Mouse (Mus musculus) layer of hippocampus, postnatal 10 days (tissue): Measurements from ENCODE around the gene Rasgef1b. TPM values are rescaled to one million over a fixed set of nuclear protein-coding genes. Genes with fewer than 3 reads are reported as not detected.

Experiments used
- DNase-seq, 2 experiments: peaks; one replicate each; pipeline ENCODE4 v3.0.0; 2021; ENCODE audit warnings: low spot score in 2 of 2
- total RNA-seq, 2 experiments: library from RNA; stranded (reverse); gene quantifications; 2 replicates each; pipeline ENCODE4 v1.2.3; 2021

The Rasgef1b gene
- total RNA-seq, 2 experiments from 2014 or later = 26.5 to 32.1 TPM

GRCm38 (mm10) chr5:99606164-99606858 lies 122.6 kb downstream of the Rasgef1b start:
- DNase-seq = no peak

- no peak for DNase-seq
These were observed 126.4 kb downstream of the Rasgef1b start for GRCm38 (mm10) chr5:99602244-99603023.

GRCm38 (mm10) chr5:99599376-99599775 lies 129.5 kb downstream of the Rasgef1b start:
- no peak for DNase-seq

- no peak for DNase-seq
These were observed 130.3 kb downstream of the Rasgef1b start for GRCm38 (mm10) chr5:99598470-99599110.

DNA sequence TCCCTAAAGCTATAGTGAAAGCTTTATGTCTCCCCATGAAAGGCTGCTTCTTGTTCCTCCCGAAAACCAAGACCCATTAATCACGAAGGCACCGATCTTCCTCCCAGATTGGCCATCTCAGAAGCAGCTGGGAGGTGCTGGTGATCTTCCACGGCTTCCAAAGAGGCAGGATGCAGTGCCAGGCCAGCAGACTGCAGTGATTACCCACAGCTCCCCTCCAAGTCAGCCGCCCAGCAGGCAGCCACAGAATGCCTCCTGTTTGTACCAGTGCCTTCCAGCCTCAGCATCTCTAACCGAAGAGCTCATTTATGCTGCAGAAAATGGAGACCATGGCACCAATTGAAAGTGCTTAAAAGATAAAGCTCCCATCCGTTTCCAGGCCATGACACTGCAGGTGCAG lies 131.2 kb downstream of the Rasgef1b start:
- peak; percentile 41 to 47 for DNase-seq

GRCm38 (mm10) chr5:99591348-99591747 lies 137.5 kb downstream of the Rasgef1b start:
- DNase-seq = no peak

DNA sequence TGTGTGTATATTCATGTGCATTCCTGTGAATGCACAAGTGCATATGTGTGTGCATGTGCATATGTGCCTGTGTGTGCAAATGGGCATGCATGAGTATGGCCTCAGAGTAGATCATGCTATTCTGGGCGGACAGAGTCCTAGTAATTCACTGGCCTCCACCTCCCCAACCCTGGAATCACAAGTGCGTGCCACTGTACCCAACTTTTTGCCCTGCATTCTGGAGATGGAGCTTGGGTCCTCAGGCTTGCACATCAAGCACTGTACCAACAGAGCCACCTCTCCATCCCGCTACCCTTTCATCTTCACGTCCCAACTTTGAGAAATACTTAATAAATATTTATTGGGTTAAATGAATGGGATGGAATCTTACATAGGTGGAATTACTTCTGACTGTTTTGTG lies 138.3 kb downstream of the Rasgef1b start:
- no peak for DNase-seq

- no peak for DNase-seq
These were observed 140.9 kb downstream of the Rasgef1b start for GRCm38 (mm10) chr5:99587994-99588393.

DNA sequence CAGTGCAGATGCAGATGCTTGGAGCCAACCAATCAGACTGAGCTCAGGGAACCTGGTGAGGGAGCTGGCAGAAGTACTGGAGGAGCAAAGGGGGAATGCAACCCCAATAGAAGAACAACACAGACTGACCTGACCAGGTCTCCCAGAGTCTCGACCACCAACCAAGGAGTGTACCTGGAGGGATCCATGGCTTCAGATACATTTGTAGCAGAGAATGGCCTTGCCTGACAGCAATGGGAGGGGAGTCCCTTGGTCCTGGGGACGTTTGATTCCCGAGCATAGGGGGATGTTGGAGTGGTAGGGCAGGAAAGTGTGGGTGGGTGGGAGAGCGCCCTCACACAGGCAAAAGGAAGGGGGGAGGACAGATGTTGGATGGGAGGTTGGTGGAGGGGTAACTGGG lies 141.3 kb downstream of the Rasgef1b start:
- no peak for DNase-seq

GRCm38 (mm10) chr5:99586287-99586686 lies 142.6 kb downstream of the Rasgef1b start:
- DNase-seq = no peak

DNA sequence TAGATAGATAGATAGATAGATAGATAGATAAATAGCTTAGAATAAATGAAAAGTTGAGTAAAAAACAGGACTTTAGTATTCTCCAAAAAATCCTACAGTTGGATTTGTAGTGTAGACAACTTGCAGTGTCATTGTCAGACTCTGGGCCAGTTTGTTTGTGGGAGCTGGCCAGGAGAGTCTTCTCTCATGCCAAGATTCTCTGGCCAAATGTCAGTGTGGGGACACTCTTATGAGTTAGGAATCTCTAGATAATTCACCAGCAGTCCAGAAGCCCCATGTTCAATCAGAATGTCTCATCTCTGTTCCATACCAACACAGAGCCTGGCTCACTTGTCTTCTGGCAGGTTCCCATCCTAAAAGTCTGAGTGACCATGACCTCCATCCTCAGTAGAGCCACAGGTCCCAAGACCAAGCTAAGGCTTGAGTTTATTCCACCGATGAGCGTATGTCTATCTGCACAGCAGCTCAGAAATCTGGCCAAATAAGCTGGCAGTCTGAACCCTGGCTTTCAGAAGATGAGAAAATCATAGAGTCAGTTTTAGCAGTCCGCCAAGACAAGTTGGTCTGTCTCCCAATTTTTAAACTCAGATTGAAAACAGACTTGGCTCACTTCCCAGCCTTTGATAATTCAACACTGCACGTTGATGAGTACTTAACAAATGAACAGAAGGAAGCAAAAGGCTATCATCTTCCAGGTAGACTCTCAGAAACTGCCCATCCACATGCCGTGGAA lies 143.5 kb downstream of the Rasgef1b start:
- peak; percentile 22 to 30 for DNase-seq

GRCm38 (mm10) chr5:99584266-99584665 lies 144.6 kb downstream of the Rasgef1b start:
- no peak for DNase-seq

DNA sequence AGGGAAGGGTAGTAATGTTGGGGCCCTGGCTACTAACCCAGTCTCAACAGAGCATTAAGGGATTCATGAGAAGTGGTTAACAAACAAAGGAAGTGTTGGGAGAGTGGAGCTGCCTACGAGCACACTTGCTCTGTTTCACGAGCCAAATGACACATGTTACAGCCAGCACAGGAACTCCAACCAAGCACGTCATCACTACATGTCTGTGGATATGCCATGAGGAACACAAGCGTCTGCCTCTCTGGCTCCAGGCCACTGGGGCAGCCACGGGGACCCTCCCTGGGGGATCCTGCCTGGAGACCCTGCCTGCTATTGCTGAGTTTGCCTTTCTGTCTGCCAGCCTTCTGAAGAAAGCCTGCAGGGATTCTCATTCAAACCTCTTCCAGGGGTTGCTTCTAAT lies 146.8 kb downstream of the Rasgef1b start:
- DNase-seq = no peak

DNA sequence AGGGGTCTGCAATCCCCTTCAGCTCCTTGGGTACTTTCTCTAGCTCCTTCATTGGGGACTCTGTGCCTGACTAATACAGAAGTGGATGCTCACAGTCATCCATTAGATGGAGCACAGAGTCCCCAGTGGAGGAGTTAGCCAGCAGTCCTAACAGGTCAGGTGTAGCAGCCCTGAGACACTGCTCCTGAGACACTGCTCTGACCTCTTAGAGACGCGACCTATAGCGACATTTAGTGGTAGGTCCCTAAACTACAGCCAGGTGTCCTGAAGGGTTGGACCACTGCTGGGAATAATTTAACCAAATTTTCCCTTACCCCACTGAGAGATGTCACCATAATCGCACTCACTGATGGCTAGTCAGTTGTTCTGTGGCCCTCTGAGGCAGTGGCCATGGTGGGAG lies 150.2 kb downstream of the Rasgef1b start:
- peak; percentile 31 to 46 for DNase-seq

GRCm38 (mm10) chr5:99575897-99576296 lies 153.0 kb downstream of the Rasgef1b start:
- no peak for DNase-seq

DNA sequence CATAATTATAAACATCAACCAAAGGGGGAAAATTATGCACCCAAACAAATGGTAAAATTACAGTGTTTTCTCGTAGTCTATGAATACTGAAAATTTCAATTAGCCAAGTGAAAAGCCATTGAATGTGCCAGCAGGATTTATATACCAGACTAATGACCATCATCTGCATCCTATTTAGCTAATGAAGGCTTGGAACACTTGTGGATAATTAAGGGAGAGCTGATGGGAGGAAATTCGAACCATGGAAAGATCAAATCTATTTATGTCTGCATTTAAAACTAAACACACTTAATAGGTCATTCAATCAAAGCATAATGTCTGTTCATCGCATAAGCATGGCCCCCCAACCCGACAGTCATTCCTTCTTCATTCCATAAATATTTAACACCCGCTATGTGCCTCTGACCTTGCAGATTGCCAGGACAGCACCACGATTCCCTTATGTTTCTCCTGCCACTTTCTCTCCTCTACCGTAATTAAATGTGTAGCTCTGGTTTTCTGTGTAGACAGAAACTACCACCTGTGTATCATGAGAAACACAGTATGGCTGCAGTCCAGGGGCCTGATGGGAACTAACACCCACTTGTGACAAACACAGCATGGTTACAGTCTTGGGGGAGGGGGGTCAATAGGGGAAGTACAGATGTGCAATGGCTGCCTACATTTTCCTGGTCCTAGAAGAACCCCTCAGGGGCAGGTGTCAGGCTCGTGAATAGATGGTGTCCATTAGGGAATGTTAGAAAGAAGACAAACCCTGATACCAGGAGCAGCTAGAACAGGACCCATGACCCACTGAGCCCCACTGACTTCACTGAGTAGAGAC lies 164.2 kb downstream of the Rasgef1b start:
- DNase-seq = no peak

GRCm38 (mm10) chr5:99562096-99562495 lies 166.8 kb downstream of the Rasgef1b start:
- DNase-seq = no peak

GRCm38 (mm10) chr5:99559814-99560213 lies 169.1 kb downstream of the Rasgef1b start:
- no peak for DNase-seq

GRCm38 (mm10) chr5:99558231-99558630 lies 170.6 kb downstream of the Rasgef1b start:
- no peak for DNase-seq

DNA sequence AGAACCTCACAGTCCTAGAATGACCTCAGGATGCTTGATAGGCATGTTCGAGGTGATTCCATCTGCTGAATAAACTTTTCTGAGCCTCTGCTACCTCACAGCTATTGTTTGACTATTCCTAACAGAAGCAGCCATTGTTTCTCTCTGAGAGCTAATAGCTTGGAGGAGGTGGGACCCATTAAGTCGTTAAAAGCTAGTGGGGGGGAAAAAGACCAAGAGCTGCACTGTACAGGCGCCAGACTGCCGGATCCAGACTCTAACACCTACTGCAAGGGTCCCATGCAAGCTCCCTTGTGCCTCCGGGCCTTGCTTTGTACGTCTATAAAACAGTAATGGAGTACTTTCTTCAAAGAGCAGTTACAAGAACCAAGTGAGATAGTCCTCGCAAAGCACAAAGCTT lies 176.2 kb downstream of the Rasgef1b start:
- DNase-seq = no peak
